Mouse (Mus musculus) right cerebral cortex, postnatal 25 days (tissue): ENCODE results near the gene Prdm16.

ENCODE experiments used
- DNase-seq: peaks from one replicate; pipeline ENCODE4 v3.0.0; 2022

Gene Prdm16

GRCm38 (mm10) chr4:154471447-154472101 is 165.1 kb downstream of the Prdm16 start:
- DNase-seq = no peak

GRCm38 (mm10) chr4:154466305-154466704 is 170.4 kb downstream of the Prdm16 start:
- DNase-seq = no peak

- no peak for DNase-seq
Measured at GRCm38 (mm10) chr4:154465123-154465522, 171.6 kb downstream of the Prdm16 start.

GRCm38 (mm10) chr4:154460021-154460420 is 176.7 kb downstream of the Prdm16 start:
- no peak for DNase-seq

GRCm38 (mm10) chr4:154457756-154458155 is 178.9 kb downstream of the Prdm16 start:
- DNase-seq = no peak

- DNase-seq = no peak
Measured at GRCm38 (mm10) chr4:154456265-154456822, 180.3 kb downstream of the Prdm16 start.

GRCm38 (mm10) chr4:154450441-154450840 is 186.2 kb downstream of the Prdm16 start:
- DNase-seq = no peak

- no peak for DNase-seq
Measured at GRCm38 (mm10) chr4:154450036-154450435, 186.6 kb downstream of the Prdm16 start.

GRCm38 (mm10) chr4:154449343-154449742 is 187.3 kb downstream of the Prdm16 start:
- DNase-seq = peak; percentile 62

- no peak for DNase-seq
Measured at GRCm38 (mm10) chr4:154445721-154446120, 191.0 kb downstream of the Prdm16 start.

- no peak for DNase-seq
Measured at GRCm38 (mm10) chr4:154442645-154443304, 193.9 kb downstream of the Prdm16 start.

- DNase-seq = no peak
Measured at GRCm38 (mm10) chr4:154439455-154440052, 197.1 kb downstream of the Prdm16 start.

- peak; percentile 44 for DNase-seq
Measured at GRCm38 (mm10) chr4:154438610-154439009, 198.1 kb downstream of the Prdm16 start.

GRCm38 (mm10) chr4:154429770-154430169 is 206.9 kb downstream of the Prdm16 start:
- DNase-seq = no peak

GRCm38 (mm10) chr4:154426901-154427300 is 209.8 kb downstream of the Prdm16 start:
- no peak for DNase-seq

- DNase-seq = peak; percentile 43
Measured at GRCm38 (mm10) chr4:154425284-154425683, 211.4 kb downstream of the Prdm16 start.

GRCm38 (mm10) chr4:154424681-154425080 is 212.0 kb downstream of the Prdm16 start:
- DNase-seq = no peak

- DNase-seq = no peak
Measured at GRCm38 (mm10) chr4:154422431-154422913, 214.2 kb downstream of the Prdm16 start.

GRCm38 (mm10) chr4:154420749-154421148 is 215.9 kb downstream of the Prdm16 start:
- no peak for DNase-seq

- DNase-seq = no peak
Measured at GRCm38 (mm10) chr4:154419766-154420165, 216.9 kb downstream of the Prdm16 start.

GRCm38 (mm10) chr4:154418993-154419392 is 217.7 kb downstream of the Prdm16 start:
- DNase-seq = no peak

GRCm38 (mm10) chr4:154418327-154418744 is 218.3 kb downstream of the Prdm16 start:
- no peak for DNase-seq

GRCm38 (mm10) chr4:154416728-154417127 is 219.9 kb downstream of the Prdm16 start:
- DNase-seq = no peak

GRCm38 (mm10) chr4:154414885-154415284 is 221.8 kb downstream of the Prdm16 start:
- DNase-seq = no peak
